Comparison of ENCODE assay signal across 8 mouse cellular contexts in the genomic region with DNA sequence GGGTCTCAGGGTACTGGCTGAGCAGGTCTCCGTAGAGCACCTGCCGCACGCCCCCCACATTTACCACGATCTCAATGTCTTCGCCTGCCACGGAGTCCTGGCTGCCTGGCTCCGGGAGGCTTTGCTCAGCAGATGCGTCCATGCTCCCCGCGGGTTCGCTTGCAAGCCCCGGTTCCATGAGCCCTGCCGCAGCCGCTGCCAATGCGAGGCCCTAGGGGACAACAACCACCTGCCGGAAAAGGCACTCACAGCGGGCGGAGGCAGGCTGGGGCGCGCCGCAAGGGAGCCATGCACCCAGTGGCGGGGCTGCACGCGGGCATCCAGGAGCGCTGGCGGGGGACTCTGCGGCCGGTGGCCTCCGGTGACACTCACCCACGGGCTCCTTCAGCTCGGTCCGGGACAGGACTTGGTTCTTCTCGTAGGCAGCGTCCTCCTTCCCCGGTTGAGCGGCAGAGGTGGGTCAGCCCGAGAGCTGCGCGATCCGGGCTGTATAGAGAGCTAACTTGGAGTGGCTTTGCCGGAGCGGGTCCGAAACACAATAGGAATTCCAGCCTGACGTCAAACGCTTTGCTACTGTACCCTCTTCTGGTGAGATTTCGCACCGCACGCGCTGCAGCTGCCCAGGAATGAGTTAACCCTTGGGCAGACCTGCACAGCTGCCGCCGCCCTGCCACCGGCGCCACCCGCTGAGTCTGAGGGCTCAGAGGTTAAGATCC. TPM values are rescaled to one million over a fixed set of nuclear protein-coding genes. Genes with fewer than 3 reads are reported as not detected.
DNase-seq lines count a peak whose midpoint lies in the region; ATAC-seq and TF ChIP-seq lines count a peak whose summit lies in the region.

No protein-coding gene starts in this region.

- H3K4me2 ChIP-seq in forebrain, embryonic 15.5 days (replicated peaks) = peak overlapping the region; percentile 98
- peak overlapping the region; percentile 96 for H3K4me2 ChIP-seq in intestine, embryonic 14.5 days (ENCODE audit: low read length)

- ATAC-seq in cerebellum, adult (ENCODE audit: insufficient number of reproducible peaks, low FRiP score, low TSS enrichment) = no peak
- peak; percentile 82 for ATAC-seq in forebrain, embryonic 15.5 days (replicated peaks)
- peak; percentile 59 for ATAC-seq in intestine, embryonic 14.5 days (replicated peaks; ENCODE audit: low FRiP score, low TSS enrichment, low read depth)

- peaks cover 14% of the 10 kb centered on the region for H3K4me1 ChIP-seq in forebrain, embryonic 15.5 days
- H3K4me1 ChIP-seq in intestine, embryonic 14.5 days (replicated peaks; ENCODE audit: control insufficient read depth, insufficient read depth, low read length) = peaks cover 9% of the 10 kb centered on the region; the same call in 1 of the 2 replicates
- H3K4me1 ChIP-seq in small intestine, adult 2 months (ENCODE audit: control insufficient read depth, insufficient read depth, insufficient read length, low read length) = peaks cover 8% of the 10 kb centered on the region

- WGBS in forebrain, embryonic 15.5 days = under 1% methylated on average over 54 of the region's 54 CpGs
- under 1% methylated on average over 54 of the region's 54 CpGs for WGBS in intestine, embryonic 14.5 days
- WGBS in small intestine, adult 2 months = 1% methylated on average over 54 of the region's 54 CpGs

- H3K36me3 ChIP-seq in forebrain, embryonic 15.5 days = no peaks in the 10 kb centered on the region
- no peaks in the 10 kb centered on the region for H3K36me3 ChIP-seq in intestine, embryonic 14.5 days (ENCODE audit: control insufficient read depth, insufficient read depth, low read length)
- no peaks in the 10 kb centered on the region for H3K36me3 ChIP-seq in small intestine, adult 2 months (ENCODE audit: control insufficient read depth, insufficient read depth, low read length)

- peak overlapping the region; percentile 57 for H3K4me3 ChIP-seq in forebrain, embryonic 15.5 days
- peak overlapping the region; percentile 44 for H3K4me3 ChIP-seq in intestine, embryonic 14.5 days (ENCODE audit: low read depth, low read length)
- peak overlapping the region; percentile 54 for H3K4me3 ChIP-seq in small intestine, adult 2 months (ENCODE audit: low read depth, low read length)

- TF ChIP-seq POLR2A in small intestine, adult 2 months (IDR thresholded peaks at IDR 0.05; ENCODE audit: low read depth, low read length) = no peak

- TF ChIP-seq CTCF in small intestine, adult 2 months (IDR thresholded peaks at IDR 0.05; ENCODE audit: extremely low read depth, insufficient read length, insufficient replicate concordance, low read depth, low read length) = no peak

- H3K27ac ChIP-seq in forebrain, embryonic 15.5 days (replicated peaks) = peak overlapping the region; percentile 67
- no peak overlapping the region for H3K27ac ChIP-seq in intestine, embryonic 14.5 days (ENCODE audit: low read depth)
- H3K27ac ChIP-seq in small intestine, adult 2 months (ENCODE audit: insufficient read depth, low read depth, low read length) = no peak overlapping the region

- intact Hi-C loops in left cerebral cortex, postnatal 10 days (cut with DNase I) = loop anchor here (5.0 to 10.0 kb wide), 3 partner anchors 76 to 144 kb away; no protein-coding TSS in a partner anchor

- DNase-seq in cerebellum, postnatal 25 days = peak; percentile 22 to 27
- DNase-seq in adrenal gland, adult 18-20 months (ENCODE audit: low spot score in 2 of 2) = peak; percentile 28 to 33
- peak; percentile 84 for DNase-seq in intestine, embryonic 14.5 days (ENCODE audit: low spot score)
- DNase-seq in left cerebral cortex, postnatal 10 days (ENCODE audit: extremely low spot score in 1 of 2, low spot score in 2 of 2) = peak; percentile 72 to 74
- DNase-seq in lung, postnatal 4 days = peak; percentile 50 to 51

- H3K9ac ChIP-seq in forebrain, embryonic 15.5 days (replicated peaks) = peak overlapping the region; percentile 65
- H3K9ac ChIP-seq in intestine, embryonic 14.5 days (ENCODE audit: low read length) = peak overlapping the region; percentile 32

- peaks cover 11% of the 10 kb centered on the region for H3K27me3 ChIP-seq in forebrain, embryonic 15.5 days
- peaks cover 27% of the 10 kb centered on the region for H3K27me3 ChIP-seq in intestine, embryonic 14.5 days (replicated peaks; ENCODE audit: control insufficient read depth, insufficient read depth, low read length)
- H3K27me3 ChIP-seq in small intestine, adult 2 months (ENCODE audit: control insufficient read depth, insufficient read depth, low read length) = peaks cover 6% of the 10 kb centered on the region; the same call in 1 of the 2 replicates

- H3K9me3 ChIP-seq in forebrain, embryonic 15.5 days = no peaks in the 10 kb centered on the region
- no peaks in the 10 kb centered on the region for H3K9me3 ChIP-seq in intestine, embryonic 14.5 days (ENCODE audit: control insufficient read depth, low read length)

RNA-seq across cellular contexts. Expression of a gene that starts 0.5 kb away (rescaled TPM):
- total RNA-seq in adrenal gland, adult 18-20 months (2021) = under 1 TPM; 0.33 to 0.51 TPM
- 4.0 and 4.1 TPM in 2 replicates for polyA plus RNA-seq in forebrain, embryonic 15.5 days (2015; fragmentation: Nextera tagmentation; extraction: Ambion mirVana)
- 0.16 and 0.42 TPM in 2 replicates for polyA plus RNA-seq in intestine, embryonic 14.5 days (2014; fragmentation: Nextera tagmentation; extraction: Ambion mirVana)
- total RNA-seq in left cerebral cortex, postnatal 10 days (2021) = 100 to 1,000 TPM in 1 of 2 experiments, 10 to 100 TPM in 1; 93.6 to 105 TPM
- 2.0 and 2.5 TPM in 2 replicates for polyA plus RNA-seq in small intestine, adult 2 months (2012; rRNA removed)

Comparison
In these comparisons a context has a peak if more than half of its experiments do, and no peak if none do; other contexts are left out.
1. DNase-seq: peak in every context shown above with its lines; median percentile 84 in intestine, embryonic 14.5 days; 73 in left cerebral cortex, postnatal 10 days; 50 in lung, postnatal 4 days; 30 in adrenal gland, adult 18-20 months; 24 in cerebellum, postnatal 25 days.